Mouse (Mus musculus): Measurements from ENCODE around the gene Anapc1.

DNA sequence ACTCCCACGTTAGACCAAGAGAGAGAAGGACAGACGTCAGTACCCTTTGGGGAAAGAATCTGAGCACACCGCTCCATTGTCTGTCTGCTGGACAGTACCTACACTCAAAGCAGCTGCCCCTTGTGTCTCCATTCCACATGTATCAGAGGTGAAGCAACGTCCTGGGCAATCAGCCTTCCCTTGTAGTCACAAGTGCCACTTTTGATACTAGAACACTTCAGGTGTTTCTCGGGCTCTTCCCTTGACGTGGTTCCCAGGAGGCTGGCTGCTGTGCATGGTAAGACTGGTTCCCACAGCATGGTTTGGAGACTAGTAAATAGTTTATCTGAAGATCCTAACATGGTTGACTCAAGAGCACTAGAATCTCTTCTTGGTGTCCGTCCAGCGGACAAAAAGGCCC lies 76.0 kb downstream of the Anapc1 start:
- TF ChIP-seq CTCF (IDR thresholded peaks at IDR 0.05; ENCODE audit: insufficient read depth, low read depth, low read length) (no peak), POLR2A (IDR thresholded peaks at IDR 0.05; ENCODE audit: insufficient read depth, low read depth, low read length) (no peak)
